Mouse (Mus musculus) heart, postnatal 10 days (tissue): Measurements from ENCODE around the gene Slc18a2. TPM values are rescaled to one million over a fixed set of nuclear protein-coding genes. Genes with fewer than 3 reads are reported as not detected.

Experiments
- total RNA-seq, 2 experiments: library from RNA; stranded (reverse); gene quantifications; 2 replicates each; pipeline ENCODE4 v1.2.3; 2021

The Slc18a2 gene
- total RNA-seq, 2 experiments from 2014 or later, result 1.1 to 1.4 TPM

Other genes with a start within 250 kb of the Slc18a2 start
- gene Shtn1, start 184.8 kb upstream of the Slc18a2 start, total RNA-seq, result 1 to 10 TPM; 2.6 TPM
- gene Vax1, start 90.8 kb upstream of the Slc18a2 start, total RNA-seq, result not detected
- not detected for gene Kcnk18, start 41.7 kb upstream of the Slc18a2 start, total RNA-seq
- 100 to 1,000 TPM; 323 to 397 TPM for gene Rps12-ps3, start 61.4 kb downstream of the Slc18a2 start, total RNA-seq
- 10 to 100 TPM; 30.4 to 31.3 TPM for gene Pdzd8, start 84.9 kb downstream of the Slc18a2 start, total RNA-seq
- not detected for gene Emx2, start 197.5 kb downstream of the Slc18a2 start, total RNA-seq